Mouse (Mus musculus): Measurements from ENCODE around the gene Chad.

Chad gene

GRCm38 (mm10) chr11:94567326-94567725, 2.5 kb downstream of the Chad start:
- DNase-seq: no peak

- peak; percentile 67 for DNase-seq
Observed at GRCm38 (mm10) chr11:94570612-94571011, 5.8 kb downstream of the Chad start.

GRCm38 (mm10) chr11:94571850-94572249, 7.0 kb downstream of the Chad start:
- no peak for DNase-seq

- no peak for DNase-seq
Observed at GRCm38 (mm10) chr11:94574560-94574959, 9.7 kb downstream of the Chad start.

GRCm38 (mm10) chr11:94575036-94575435, 10.2 kb downstream of the Chad start:
- DNase-seq: no peak

- peak; percentile 83 for DNase-seq
Observed at GRCm38 (mm10) chr11:94576361-94576760, 11.5 kb downstream of the Chad start.

- no peak for DNase-seq
Observed at GRCm38 (mm10) chr11:94580111-94580740, 15.4 kb downstream of the Chad start.

GRCm38 (mm10) chr11:94585091-94585490, 20.2 kb downstream of the Chad start:
- no peak for DNase-seq

GRCm38 (mm10) chr11:94587511-94587910, 22.7 kb downstream of the Chad start:
- DNase-seq: no peak

GRCm38 (mm10) chr11:94596311-94596852, 31.5 kb downstream of the Chad start:
- DNase-seq: peak; percentile 30

- peak; percentile 94 for DNase-seq
Observed at GRCm38 (mm10) chr11:94597319-94597718, 32.5 kb downstream of the Chad start.

- no peak for DNase-seq
Observed at GRCm38 (mm10) chr11:94598437-94599120, 33.7 kb downstream of the Chad start.

GRCm38 (mm10) chr11:94600447-94600846, 35.6 kb downstream of the Chad start:
- no peak for DNase-seq

- peak; percentile 76 for DNase-seq
Observed at GRCm38 (mm10) chr11:94601321-94602281, 36.8 kb downstream of the Chad start, which contains the start of gene Acsf2. Acsf2 (minus strand) TSS chr11:94601871.

GRCm38 (mm10) chr11:94602356-94602955, 37.6 kb downstream of the Chad start:
- no peak for DNase-seq

- DNase-seq: no peak
Observed at GRCm38 (mm10) chr11:94610744-94611740, 46.2 kb downstream of the Chad start.

- DNase-seq: no peak
Observed at GRCm38 (mm10) chr11:94614603-94615002, 49.8 kb downstream of the Chad start.

- no peak for DNase-seq
Observed at GRCm38 (mm10) chr11:94615494-94615893, 50.6 kb downstream of the Chad start.

GRCm38 (mm10) chr11:94617646-94618045, 52.8 kb downstream of the Chad start:
- DNase-seq: no peak

Measured in kidney, adult 9 months (tissue).